Mouse (Mus musculus): ENCODE data around the gene Dglucy. TPM values are rescaled to one million over a fixed set of nuclear protein-coding genes. Genes with fewer than 3 reads are reported as not detected.

The Dglucy gene
- 4.9 and 5.0 TPM in 2 replicates for polyA plus RNA-seq (2015; fragmentation: Nextera tagmentation; extraction: Ambion mirVana)

- Histone ChIP-seq H3K36me3 (ENCODE audit: control insufficient read depth, insufficient read depth, low read length) (no peaks in the 10 kb centered on the region), H3K27ac (ENCODE audit: low read length) (peak within 1 kb of the TSS; percentile 93), H3K9ac (ENCODE audit: low read length) (peak within 1 kb of the TSS; percentile 72), H3K27me3 (ENCODE audit: control insufficient read depth, insufficient read depth, low read length) (no peaks in the 10 kb centered on the region), H3K4me3 (replicated peaks; ENCODE audit: low read length) (peak within 1 kb of the TSS; percentile 47), H3K4me1 (ENCODE audit: control insufficient read depth, insufficient read depth, low read length) (peaks cover 13% of the 10 kb centered on the region), H3K4me2 (ENCODE audit: low read depth, low read length) (peak within 1 kb of the TSS; percentile 56), H3K9me3 (replicated peaks; ENCODE audit: control insufficient read depth, low read length) (no peaks in the 10 kb centered on the region)
- ATAC-seq (ENCODE audit: insufficient read depth, low FRiP score), result peak; percentile 94
- WGBS, result 35% methylated on average over 12 of the region's 12 CpGs
Observed at GRCm38 (mm10) chr12:100778934-100779865, at the start of gene Dglucy. Gene Dglucy (plus strand): TSS chr12:100779057.

GRCm38 (mm10) chr12:100735156-100735555 is 43.7 kb upstream of the Dglucy start:
- Histone ChIP-seq H3K27me3 (ENCODE audit: control insufficient read depth, insufficient read depth, low read length) (no peaks in the 10 kb centered on the region), H3K4me2 (ENCODE audit: low read depth, low read length) (no peak overlapping the region), H3K27ac (ENCODE audit: low read length) (no peak overlapping the region), H3K4me1 (ENCODE audit: control insufficient read depth, insufficient read depth, low read length) (no peaks in the 10 kb centered on the region), H3K4me3 (replicated peaks; ENCODE audit: low read length) (no peak overlapping the region), H3K36me3 (ENCODE audit: control insufficient read depth, insufficient read depth, low read length) (no peaks in the 10 kb centered on the region), H3K9ac (ENCODE audit: low read length) (no peak overlapping the region), H3K9me3 (replicated peaks; ENCODE audit: control insufficient read depth, low read length) (no peaks in the 10 kb centered on the region)
- 72% methylated on average over 5 of the region's 5 CpGs for WGBS
- ATAC-seq (ENCODE audit: insufficient read depth, low FRiP score), result no peak

GRCm38 (mm10) chr12:100735581-100735980 is 43.3 kb upstream of the Dglucy start:
- Histone ChIP-seq H3K9ac (ENCODE audit: low read length) (no peak overlapping the region), H3K27ac (ENCODE audit: low read length) (no peak overlapping the region), H3K4me1 (ENCODE audit: control insufficient read depth, insufficient read depth, low read length) (no peaks in the 10 kb centered on the region), H3K27me3 (ENCODE audit: control insufficient read depth, insufficient read depth, low read length) (no peaks in the 10 kb centered on the region), H3K4me2 (ENCODE audit: low read depth, low read length) (no peak overlapping the region), H3K36me3 (ENCODE audit: control insufficient read depth, insufficient read depth, low read length) (no peaks in the 10 kb centered on the region), H3K4me3 (replicated peaks; ENCODE audit: low read length) (no peak overlapping the region), H3K9me3 (replicated peaks; ENCODE audit: control insufficient read depth, low read length) (no peaks in the 10 kb centered on the region)
- 92% methylated on average over 2 of the region's 2 CpGs for WGBS
- no peak for ATAC-seq (ENCODE audit: insufficient read depth, low FRiP score)

GRCm38 (mm10) chr12:100738498-100738897 is 40.4 kb upstream of the Dglucy start:
- no peak for ATAC-seq (ENCODE audit: insufficient read depth, low FRiP score)
- Histone ChIP-seq H3K27ac (ENCODE audit: low read length) (no peak overlapping the region), H3K36me3 (ENCODE audit: control insufficient read depth, insufficient read depth, low read length) (no peaks in the 10 kb centered on the region), H3K4me1 (ENCODE audit: control insufficient read depth, insufficient read depth, low read length) (no peaks in the 10 kb centered on the region), H3K4me2 (ENCODE audit: low read depth, low read length) (no peak overlapping the region), H3K9ac (ENCODE audit: low read length) (no peak overlapping the region), H3K9me3 (replicated peaks; ENCODE audit: control insufficient read depth, low read length) (no peaks in the 10 kb centered on the region), H3K27me3 (ENCODE audit: control insufficient read depth, insufficient read depth, low read length) (no peaks in the 10 kb centered on the region), H3K4me3 (replicated peaks; ENCODE audit: low read length) (no peak overlapping the region)
- 70% methylated on average over 3 of the region's 3 CpGs for WGBS

DNA sequence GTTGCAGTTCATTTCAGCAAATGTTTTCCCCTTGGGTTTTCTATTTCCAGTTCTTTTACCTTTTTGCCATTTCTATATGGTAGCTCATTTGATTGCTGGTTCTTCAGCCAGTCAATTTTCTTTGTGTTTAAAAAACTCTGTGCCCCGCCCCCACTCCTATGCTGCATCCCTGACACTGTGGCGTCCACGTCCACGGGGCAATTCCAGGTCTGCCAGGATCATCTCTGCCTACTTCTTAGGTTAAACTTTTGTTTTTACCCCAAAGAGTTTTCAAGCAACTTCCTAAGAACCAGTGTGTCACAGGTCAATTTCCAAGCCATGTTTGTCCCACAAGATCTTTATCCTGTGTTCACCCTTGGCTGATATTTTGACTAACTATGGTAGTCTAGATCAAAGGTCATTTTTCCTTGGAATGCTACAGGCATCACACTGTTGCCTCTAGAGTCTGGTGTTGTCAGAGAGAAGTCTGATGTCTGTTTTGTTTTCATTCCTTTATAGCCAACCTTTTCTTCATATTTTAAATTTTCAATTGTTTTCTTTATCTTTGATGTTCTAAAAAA is 39.8 kb upstream of the Dglucy start:
- Histone ChIP-seq H3K36me3 (ENCODE audit: control insufficient read depth, insufficient read depth, low read length) (no peaks in the 10 kb centered on the region), H3K9me3 (replicated peaks; ENCODE audit: control insufficient read depth, low read length) (no peaks in the 10 kb centered on the region), H3K4me3 (replicated peaks; ENCODE audit: low read length) (no peak overlapping the region), H3K9ac (ENCODE audit: low read length) (no peak overlapping the region), H3K4me2 (ENCODE audit: low read depth, low read length) (no peak overlapping the region), H3K27me3 (ENCODE audit: control insufficient read depth, insufficient read depth, low read length) (no peaks in the 10 kb centered on the region), H3K4me1 (ENCODE audit: control insufficient read depth, insufficient read depth, low read length) (no peaks in the 10 kb centered on the region), H3K27ac (ENCODE audit: low read length) (no peak overlapping the region)
- 75% methylated on average over 4 of the region's 4 CpGs for WGBS
- no peak for ATAC-seq (ENCODE audit: insufficient read depth, low FRiP score)

GRCm38 (mm10) chr12:100740313-100740712 is 38.5 kb upstream of the Dglucy start:
- no peak for ATAC-seq (ENCODE audit: insufficient read depth, low FRiP score)
- Histone ChIP-seq H3K4me1 (ENCODE audit: control insufficient read depth, insufficient read depth, low read length) (no peaks in the 10 kb centered on the region), H3K36me3 (ENCODE audit: control insufficient read depth, insufficient read depth, low read length) (no peaks in the 10 kb centered on the region), H3K9ac (ENCODE audit: low read length) (no peak overlapping the region), H3K4me3 (replicated peaks; ENCODE audit: low read length) (no peak overlapping the region), H3K4me2 (ENCODE audit: low read depth, low read length) (no peak overlapping the region), H3K27me3 (ENCODE audit: control insufficient read depth, insufficient read depth, low read length) (no peaks in the 10 kb centered on the region), H3K9me3 (replicated peaks; ENCODE audit: control insufficient read depth, low read length) (no peaks in the 10 kb centered on the region), H3K27ac (ENCODE audit: low read length) (no peak overlapping the region)
- 89% methylated on average over 5 of the region's 5 CpGs for WGBS

- Histone ChIP-seq H3K27ac (ENCODE audit: low read length) (no peak overlapping the region), H3K9ac (ENCODE audit: low read length) (no peak overlapping the region), H3K27me3 (ENCODE audit: control insufficient read depth, insufficient read depth, low read length) (no peaks in the 10 kb centered on the region), H3K36me3 (ENCODE audit: control insufficient read depth, insufficient read depth, low read length) (no peaks in the 10 kb centered on the region), H3K9me3 (replicated peaks; ENCODE audit: control insufficient read depth, low read length) (no peaks in the 10 kb centered on the region), H3K4me3 (replicated peaks; ENCODE audit: low read length) (no peak overlapping the region), H3K4me2 (ENCODE audit: low read depth, low read length) (no peak overlapping the region), H3K4me1 (ENCODE audit: control insufficient read depth, insufficient read depth, low read length) (no peaks in the 10 kb centered on the region)
- ATAC-seq (ENCODE audit: insufficient read depth, low FRiP score), result no peak
- 68% methylated on average over 2 of the region's 2 CpGs for WGBS
Observed at GRCm38 (mm10) chr12:100742468-100742867, 36.4 kb upstream of the Dglucy start.

DNA sequence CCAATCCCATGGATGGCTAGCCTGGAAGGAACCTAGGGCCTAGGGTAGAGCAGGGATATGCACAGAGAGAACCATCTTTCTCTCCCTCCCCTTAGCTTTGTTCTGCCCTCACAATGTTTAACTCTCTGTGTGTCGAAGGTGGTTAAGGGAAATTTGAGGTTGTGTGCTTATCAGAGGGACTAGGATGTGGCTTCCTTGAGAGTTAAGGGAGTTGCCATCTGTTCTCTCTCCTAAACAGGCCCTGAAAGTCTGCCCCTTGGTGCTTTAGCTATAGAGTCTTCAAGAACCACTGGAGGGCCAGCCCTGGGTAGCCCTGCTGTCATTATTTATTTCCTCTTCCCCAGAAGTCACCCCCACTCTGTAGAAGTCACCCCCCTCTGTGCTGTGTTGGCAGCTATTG is 25.9 kb upstream of the Dglucy start:
- Histone ChIP-seq H3K4me3 (replicated peaks; ENCODE audit: low read length) (no peak overlapping the region), H3K4me1 (ENCODE audit: control insufficient read depth, insufficient read depth, low read length) (no peaks in the 10 kb centered on the region), H3K9ac (ENCODE audit: low read length) (no peak overlapping the region), H3K27me3 (ENCODE audit: control insufficient read depth, insufficient read depth, low read length) (no peaks in the 10 kb centered on the region), H3K4me2 (ENCODE audit: low read depth, low read length) (no peak overlapping the region), H3K27ac (ENCODE audit: low read length) (no peak overlapping the region), H3K36me3 (ENCODE audit: control insufficient read depth, insufficient read depth, low read length) (no peaks in the 10 kb centered on the region), H3K9me3 (replicated peaks; ENCODE audit: control insufficient read depth, low read length) (no peaks in the 10 kb centered on the region)
- ATAC-seq (ENCODE audit: insufficient read depth, low FRiP score), result no peak
- WGBS, result 32% methylated on average over 1 of the region's 1 CpGs

- no peak overlapping the region for H3K27ac ChIP-seq (ENCODE audit: low read length)
- no peak overlapping the region for H3K4me3 ChIP-seq (replicated peaks; ENCODE audit: low read length)
- no peaks in the 10 kb centered on the region for H3K4me1 ChIP-seq (ENCODE audit: control insufficient read depth, insufficient read depth, low read length)
- 67% methylated on average over 1 of the region's 1 CpGs for WGBS
- no peaks in the 10 kb centered on the region for H3K9me3 ChIP-seq (replicated peaks; ENCODE audit: control insufficient read depth, low read length)
- H3K36me3 ChIP-seq (ENCODE audit: control insufficient read depth, insufficient read depth, low read length), result no peaks in the 10 kb centered on the region
- H3K27me3 ChIP-seq (ENCODE audit: control insufficient read depth, insufficient read depth, low read length), result no peaks in the 10 kb centered on the region
- no peak overlapping the region for H3K4me2 ChIP-seq (ENCODE audit: low read depth, low read length)
- no peak for ATAC-seq (ENCODE audit: insufficient read depth, low FRiP score)
- H3K9ac ChIP-seq (ENCODE audit: low read length), result no peak overlapping the region
Observed at GRCm38 (mm10) chr12:100753716-100754115, 25.1 kb upstream of the Dglucy start.

Data from stomach, embryonic 16.5 days (tissue).